Mouse (Mus musculus): ENCODE measurements around the gene Pttg1.

GRCm38 (mm10) chr11:43389118-43389517 is 36.9 kb downstream of the Pttg1 start:
- TF ChIP-seq GATA1 (IDR thresholded peaks at IDR 0.05; ENCODE audit: low read length) (no peak), TAL1 (IDR thresholded peaks at IDR 0.05; ENCODE audit: low read length) (no peak)

Measured in erythroblast, embryonic 14.5 days (primary cell).